Mouse (Mus musculus) ES-E14 (cell line): ENCODE results near the gene Gpkow. TPM values are rescaled to one million over a fixed set of nuclear protein-coding genes. Genes with fewer than 3 reads are reported as not detected.
A peak's percentile ranks its signal among the peaks of the same experiment; 100 is the strongest.

Experiments
- DNase-seq: peaks from one replicate; pipeline ENCODE4 v3.0.0-alpha.2; 2013; ENCODE audit warnings: low read depth, low spot score
- H3K27ac ChIP-seq: 2 replicates; pipeline ENCODE4 v1.5.1; 2012; ENCODE audit warnings: low read depth, mild to moderate bottlenecking, low read length, moderate library complexity, mixed read lengths; ENCODE audit not compliant: poor library complexity, insufficient read depth, severe bottlenecking
- H3K36me3 ChIP-seq: 2 replicates; pipeline ENCODE4 v1.6.1; 2012; ENCODE audit warnings: mild to moderate bottlenecking, low read length, moderate library complexity, mixed read lengths; ENCODE audit not compliant: control insufficient read depth, poor library complexity, insufficient read depth, severe bottlenecking
- H3K4me1 ChIP-seq, 2 experiments: fragments of 150-350 bp in 1 of 2; sonication (generic) in 1 of 2; 2 replicates each; pipeline ENCODE4 v1.6.1; 2012; ENCODE audit warnings: low read length in 2 of 2, mild to moderate bottlenecking in 1 of 2, mixed read lengths in 1 of 2; ENCODE audit not compliant: control insufficient read depth in 2 of 2, insufficient read depth in 2 of 2, poor library complexity in 1 of 2
- H3K4me3 ChIP-seq, 2 experiments: fragments of 150-350 bp in 1 of 2; sonication (generic) in 1 of 2; 2 replicates each; pipeline ENCODE4 v1.5.1; 2012; ENCODE audit warnings: low read length in 2 of 2, low read depth in 1 of 2, mild to moderate bottlenecking in 1 of 2, mixed read lengths in 1 of 2; ENCODE audit not compliant: insufficient read depth in 1 of 2, poor library complexity in 1 of 2, severe bottlenecking in 1 of 2
- H3K9ac ChIP-seq: 2 replicates; pipeline ENCODE4 v1.6.1; 2012; ENCODE audit warnings: low read depth, mild to moderate bottlenecking, low read length, mixed read lengths; ENCODE audit not compliant: poor library complexity, insufficient read depth, severe bottlenecking
- H3K9me3 ChIP-seq: fragments of 150-350 bp; sonication (generic); 2 replicates; pipeline ENCODE4 v1.6.1; 2012; ENCODE audit warnings: low read depth, mild to moderate bottlenecking, low read length; ENCODE audit not compliant: control insufficient read depth, insufficient read depth
- CHD2 ChIP-seq: IDR thresholded peaks from 2 replicates; pipeline ENCODE4 v1.6.1; 2014; ENCODE audit warnings: mild to moderate bottlenecking, low read depth, low read length, inconsistent platforms
- HCFC1 ChIP-seq: IDR thresholded peaks from 2 replicates; pipeline ENCODE4 v1.6.1; 2012; ENCODE audit warnings: low read length, inconsistent platforms, borderline replicate concordance; ENCODE audit not compliant: insufficient read depth
- MAFK ChIP-seq: IDR thresholded peaks from 2 replicates; pipeline ENCODE4 v1.6.1; 2014; ENCODE audit warnings: mild to moderate bottlenecking, low read depth, low read length, inconsistent platforms; ENCODE audit not compliant: insufficient read depth
- ZC3H11A ChIP-seq: IDR thresholded peaks from 2 replicates; pipeline ENCODE4 v1.6.1; 2012; ENCODE audit warnings: low read depth, mild to moderate bottlenecking, inconsistent platforms, low read length, borderline replicate concordance
- ZNF384 ChIP-seq: IDR thresholded peaks from 2 replicates; pipeline ENCODE4 v1.6.1; 2012; ENCODE audit warnings: low read depth, low read length, inconsistent platforms
- in situ Hi-C, 2 experiments: fragments of 600-800 bp; cut with MboI; formaldehyde crosslinking; loops; one replicate each; pipeline ENCODE4 v1.15.1; 2025; ENCODE audit warnings: low sequenced_read_pairs in 2 of 2, inconsistent platforms in 1 of 2; ENCODE audit not compliant: unreplicated experiment in 2 of 2
- total RNA-seq: library from RNA; depleted of rRNA; stranded (reverse); fragments of 300-350 nt; gene quantifications from 2 replicates; pipeline ENCODE4 v1.2.3, GENCODE M21; 2012

Gpkow gene
- total RNA-seq, 1 experiment: 11.5 TPM

DNA sequence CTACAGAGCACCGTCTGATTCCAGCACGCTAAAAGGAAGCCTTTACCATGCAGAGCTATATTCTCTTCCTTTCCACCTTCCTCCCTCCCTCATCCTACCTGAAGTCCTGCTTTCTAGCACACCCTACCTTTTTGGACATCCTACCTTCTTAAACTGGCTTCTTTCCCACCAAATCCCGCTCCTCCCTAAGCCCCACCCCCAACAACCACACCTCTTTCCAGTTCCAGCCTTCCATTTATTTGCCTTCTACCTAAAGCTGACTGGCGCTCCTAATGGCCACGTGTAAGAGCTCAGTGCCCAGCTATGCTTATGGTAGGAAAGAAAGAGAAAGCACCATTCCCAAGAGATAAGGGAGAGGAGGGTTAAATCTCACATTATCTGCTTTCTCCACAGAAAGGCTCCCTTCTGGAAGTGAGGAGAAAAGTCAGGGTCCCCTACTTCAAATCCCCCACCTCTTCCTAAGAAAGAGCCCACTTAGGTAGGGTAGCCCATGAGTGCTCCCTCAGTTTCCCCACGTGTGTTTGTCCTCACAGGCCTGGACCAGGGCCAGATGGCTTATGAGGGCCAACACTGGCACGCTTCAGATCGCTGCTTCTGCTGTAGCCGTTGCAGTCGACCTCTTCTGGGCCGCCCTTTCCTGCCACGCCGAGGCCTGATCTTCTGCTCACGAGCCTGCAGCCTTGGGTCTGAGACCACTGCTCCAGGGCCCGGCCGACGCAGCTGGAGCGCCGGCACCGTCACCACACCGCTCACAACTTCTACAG is 31.0 kb upstream of the Gpkow start:
- no peak for DNase-seq
- peaks cover 16% of the 10 kb centered on the region for H3K36me3 ChIP-seq
- H3K4me1 ChIP-seq: peaks cover 0 to 14% of the 10 kb centered on the region in 2 experiments; a peak in 1 of 4 replicates
- H3K27ac ChIP-seq: no peak overlapping the region
- in situ Hi-C loops: no loop called here
- H3K9ac ChIP-seq: peak overlapping the region; percentile 38; the same call in 1 of the 2 replicates
- no peak for TF ChIP-seq ZC3H11A
- no peaks in the 10 kb centered on the region for H3K9me3 ChIP-seq
- H3K4me3 ChIP-seq: no peak overlapping the region

DNA sequence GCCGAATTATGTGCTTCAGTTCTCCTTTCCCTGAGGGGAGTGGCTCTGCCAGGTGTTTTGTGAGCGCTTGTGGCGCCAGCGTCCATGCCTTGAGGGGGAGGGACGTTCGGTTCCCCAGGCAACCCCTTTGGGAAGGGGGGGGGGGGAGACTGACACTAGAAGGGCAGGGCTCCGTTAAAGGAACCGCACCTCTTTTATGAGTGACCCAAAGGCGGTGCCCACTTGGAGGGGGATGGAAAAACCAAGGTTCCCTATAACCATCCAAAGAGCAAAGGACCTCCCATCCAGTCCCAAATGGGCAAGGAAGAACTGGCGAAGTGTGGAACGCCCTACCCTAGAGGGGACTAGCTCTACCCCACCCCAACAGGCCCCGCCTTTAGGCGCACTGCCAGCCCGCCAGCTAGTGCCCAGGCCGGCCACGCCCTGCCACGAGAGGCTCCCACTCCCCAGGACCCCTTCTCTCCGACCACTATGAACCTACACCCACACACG is 26.5 kb upstream of the Gpkow start:
- H3K9me3 ChIP-seq: no peaks in the 10 kb centered on the region
- in situ Hi-C loops: no loop called here
- DNase-seq: no peak
- peaks cover 0 to 14% of the 10 kb centered on the region in 2 experiments; a peak in 1 of 4 replicates for H3K4me1 ChIP-seq
- TF ChIP-seq CHD2 (no peak), ZNF384 (no peak), HCFC1 (no peak), ZC3H11A (no peak), MAFK (no peak)
- peak overlapping the region; percentile 85 to 90 for H3K4me3 ChIP-seq
- H3K9ac ChIP-seq: peak overlapping the region; percentile 87
- H3K36me3 ChIP-seq: peaks cover 16% of the 10 kb centered on the region
- peak overlapping the region; percentile 83 for H3K27ac ChIP-seq

DNA sequence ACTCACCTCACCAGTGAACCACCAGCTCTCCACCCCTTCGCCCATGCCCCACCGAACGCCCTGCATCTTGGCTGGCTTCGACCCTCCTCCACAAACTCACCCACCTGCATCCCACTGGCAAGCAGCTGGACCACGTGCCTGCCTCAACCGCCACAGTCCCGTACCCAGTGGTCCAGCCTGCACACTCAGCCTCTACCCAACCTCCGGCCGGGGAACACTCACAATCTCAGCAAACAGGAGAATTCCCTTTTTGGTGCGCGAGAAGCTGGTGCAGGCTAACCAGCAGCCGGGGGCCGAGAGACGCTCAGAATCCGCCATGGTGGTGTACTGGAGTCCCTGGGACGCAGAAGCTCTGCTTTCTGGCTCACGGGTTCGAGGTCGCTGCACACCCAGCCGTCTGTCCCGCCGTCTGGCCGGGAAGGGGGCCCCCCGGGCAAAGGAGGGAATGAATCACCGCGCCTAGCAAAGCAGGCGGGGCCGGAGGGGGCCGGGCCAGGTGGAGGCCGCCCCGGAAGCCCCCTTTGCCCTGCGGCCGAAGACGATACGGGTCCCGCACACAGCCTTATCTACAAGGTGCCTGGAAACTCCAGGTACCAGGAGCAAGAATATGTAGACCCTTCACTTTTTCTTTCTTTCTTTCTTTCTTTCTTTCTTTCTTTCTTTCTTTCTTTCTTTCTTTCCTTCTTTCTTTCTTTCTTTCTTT is 25.9 kb upstream of the Gpkow start, which contains the start of gene Plp2:
Plp2 (minus strand) TSS at position 470 of the 703 bp plus-strand sequence.
- peak within 1 kb of the TSS; percentile 83 for H3K27ac ChIP-seq
- no peak for DNase-seq
- H3K9ac ChIP-seq: peak within 1 kb of the TSS; percentile 87
- H3K36me3 ChIP-seq: peaks cover 16% of the 10 kb centered on the region
- H3K9me3 ChIP-seq: no peaks in the 10 kb centered on the region
- H3K4me1 ChIP-seq: peaks cover 0 to 13% of the 10 kb centered on the region in 2 experiments; a peak in 1 of 4 replicates
- TF ChIP-seq CHD2 (no peak), ZC3H11A (no peak), HCFC1 (no peak), MAFK (no peak), ZNF384 (no peak)
- peak within 1 kb of the TSS; percentile 85 to 90 for H3K4me3 ChIP-seq
- in situ Hi-C loops: no loop called here

DNA sequence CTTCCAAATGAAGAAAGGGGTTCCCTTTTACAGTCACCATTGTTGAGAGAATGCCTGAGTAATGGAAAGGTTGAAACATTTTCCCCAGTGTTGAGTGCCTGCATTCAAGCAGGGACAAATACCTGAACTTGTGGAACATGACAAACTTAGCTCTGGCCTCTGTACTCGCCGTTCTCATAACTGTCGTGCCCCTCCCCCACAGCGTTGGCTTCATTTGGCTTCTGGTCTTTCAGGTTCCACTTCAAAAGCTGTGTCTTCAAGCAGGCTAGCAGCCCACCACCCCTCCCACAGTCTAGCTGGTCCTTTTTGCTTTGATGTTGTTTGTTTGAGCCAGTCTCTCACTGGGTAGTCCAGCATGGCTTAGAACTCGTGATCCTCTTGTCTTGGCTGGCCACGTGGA is 24.2 kb upstream of the Gpkow start:
- no peak for DNase-seq
- Histone ChIP-seq H3K9me3 (no peaks in the 10 kb centered on the region), H3K27ac (no peak overlapping the region), H3K9ac (no peak overlapping the region), H3K4me3 (no peak overlapping the region; a peak in 1 of 4 replicates), H3K36me3 (peaks cover 10% of the 10 kb centered on the region), H3K4me1 (peaks cover 0 to 3% of the 10 kb centered on the region in 2 experiments; a peak in 1 of 4 replicates)
- TF ChIP-seq HCFC1 (no peak), ZNF384 (no peak), MAFK (no peak)
- in situ Hi-C loops: no loop called here
